Mouse (Mus musculus): ENCODE results near the gene Slc6a13. TPM values are rescaled to one million over a fixed set of nuclear protein-coding genes. Genes with fewer than 3 reads are reported as not detected.

Slc6a13 gene
- 1 to 10 TPM in 1 of 2 experiments, under 1 TPM in 1; 0.59 to 1.8 TPM for total RNA-seq (2021)
- long read RNA-seq, experiment 1 = 0 reads
- long read RNA-seq, experiment 2, partial matches to known transcripts = 0 of 1 reads
- long read RNA-seq, experiment 2, other reads (novel, unspliced or antisense) = 0 of 1 reads

GRCm38 (mm10) chr6:121299954-121300353, at the start of gene Slc6a13:
Gene Slc6a13, plus strand, starts transcription at chr6:121300227.
- DNase-seq = peak; percentile 30 to 44

- DNase-seq = no peak
Observed at GRCm38 (mm10) chr6:121250406-121250805, 49.6 kb upstream of the Slc6a13 start.

DNA sequence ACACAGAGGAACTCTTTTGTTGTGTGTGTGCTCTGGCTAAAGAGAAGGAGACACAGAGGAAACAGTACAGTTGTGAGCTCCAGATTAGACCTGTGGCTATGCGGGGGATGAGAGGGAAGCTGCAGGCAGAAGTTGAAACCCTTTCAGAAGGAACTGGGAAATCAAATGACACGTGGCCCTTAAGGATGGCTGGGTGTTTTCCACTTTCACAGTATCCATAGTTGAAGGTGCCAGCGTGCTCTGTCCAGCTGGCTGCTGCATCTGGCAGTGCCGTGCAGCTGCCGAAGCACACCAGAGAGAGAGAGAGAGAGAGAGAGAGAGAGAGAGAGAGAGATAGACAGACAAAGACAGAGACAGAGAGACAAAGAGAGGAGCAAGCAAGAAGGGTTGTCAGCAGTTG, 48.8 kb upstream of the Slc6a13 start:
- DNase-seq = no peak

DNA sequence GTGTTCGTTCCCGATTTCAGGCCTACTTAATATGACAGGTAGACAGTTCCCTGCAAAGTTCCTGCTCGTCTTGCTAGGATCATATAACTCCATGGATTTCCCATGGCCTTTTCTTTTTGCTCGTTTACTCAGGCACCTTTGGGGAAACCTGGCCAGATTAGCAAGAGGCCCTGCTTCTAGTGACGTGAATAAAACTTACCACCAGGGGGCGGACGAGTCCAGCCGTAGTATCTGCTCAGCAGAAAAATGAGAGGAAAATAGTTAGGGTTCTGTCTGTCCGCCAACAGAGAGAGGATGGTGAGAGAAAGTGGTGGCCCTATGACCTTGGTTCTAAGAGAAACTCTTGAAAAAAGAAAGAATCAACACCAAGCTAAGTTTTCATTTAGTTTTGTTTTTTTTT, 39.5 kb upstream of the Slc6a13 start:
- DNase-seq = peak; percentile 74 to 85

- DNase-seq = no peak
Observed at GRCm38 (mm10) chr6:121261233-121261632, 38.8 kb upstream of the Slc6a13 start.

GRCm38 (mm10) chr6:121262004-121262403, 38.0 kb upstream of the Slc6a13 start:
- no peak for DNase-seq

DNA sequence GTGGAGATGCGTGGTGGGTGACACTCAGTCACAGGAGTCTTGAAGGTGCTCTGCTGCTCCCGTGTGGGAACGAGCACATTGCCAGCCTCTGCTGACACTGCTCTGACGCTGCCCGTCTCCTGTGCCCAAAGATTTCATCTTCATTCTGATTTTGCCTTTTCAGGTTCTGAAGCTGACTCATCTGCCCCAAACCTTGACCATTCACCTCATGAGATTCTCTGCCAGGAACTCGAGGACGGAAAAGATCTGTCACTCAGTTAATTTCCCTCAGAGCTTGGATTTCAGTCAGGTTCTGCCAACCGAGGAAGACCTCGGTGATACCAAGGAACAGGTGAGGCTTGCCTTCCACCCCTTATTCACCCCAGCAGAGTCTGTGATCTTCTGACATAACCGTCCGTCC, 37.5 kb upstream of the Slc6a13 start:
- peak; percentile 38 to 46 for DNase-seq

DNA sequence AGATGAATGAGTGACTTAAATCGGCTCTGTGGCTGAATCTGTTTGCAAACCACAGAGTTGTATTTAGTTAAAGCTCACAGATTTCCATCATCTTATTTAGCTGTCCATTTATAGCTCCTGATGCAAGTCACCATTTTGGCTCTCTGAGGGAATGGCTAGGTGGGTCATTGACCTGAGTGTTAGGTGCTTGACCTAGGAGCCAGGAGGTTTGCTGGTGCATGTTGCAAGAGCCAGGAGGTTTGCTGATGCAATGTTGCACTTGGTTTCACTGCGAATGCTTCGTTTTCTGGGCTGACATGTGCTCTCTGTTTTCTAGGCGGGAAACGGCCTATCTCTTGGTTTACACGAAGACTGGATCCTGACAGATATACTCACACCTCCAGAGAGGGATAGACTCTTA, 29.9 kb upstream of the Slc6a13 start:
- no peak for DNase-seq

DNA sequence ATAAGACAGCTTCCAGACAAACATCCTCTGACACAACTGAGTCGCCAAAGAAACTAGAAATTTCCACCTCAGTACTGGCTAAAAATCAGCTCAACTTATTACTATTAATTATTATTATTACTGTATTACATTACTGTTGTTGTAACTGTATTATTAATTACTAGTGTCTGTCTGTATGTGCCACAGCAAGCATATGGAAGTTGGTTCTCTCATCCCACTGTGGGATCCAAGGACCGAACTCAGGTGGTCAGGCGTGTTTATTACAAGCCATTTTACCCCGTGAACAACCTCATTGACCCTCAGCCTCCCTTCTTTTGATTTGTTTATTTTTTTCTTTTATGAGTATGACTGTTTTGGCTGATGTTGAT, 28.3 kb upstream of the Slc6a13 start:
- no peak for DNase-seq

GRCm38 (mm10) chr6:121272075-121272800, 27.8 kb upstream of the Slc6a13 start:
- DNase-seq = peak; percentile 84 to 86

DNA sequence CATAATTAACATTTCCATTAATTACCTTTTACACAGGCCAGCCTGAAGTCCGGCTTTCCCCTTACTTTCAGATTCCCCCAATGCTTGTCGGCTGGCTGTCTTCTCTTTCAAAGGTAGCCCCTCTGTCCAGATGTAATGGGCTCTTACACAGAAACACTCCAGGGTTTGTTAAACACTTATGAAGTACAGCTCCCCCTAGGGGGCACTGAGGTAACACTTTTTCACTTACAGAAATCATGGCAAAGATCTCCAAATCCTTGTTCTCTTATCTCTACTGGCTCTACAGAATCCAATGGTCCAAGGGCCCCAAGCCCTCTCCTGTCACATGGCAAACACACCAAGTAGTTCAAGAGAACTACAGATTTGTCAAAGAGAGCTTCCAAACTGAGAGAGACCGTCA, 25.7 kb upstream of the Slc6a13 start:
- DNase-seq = peak; percentile 41 to 66

DNA sequence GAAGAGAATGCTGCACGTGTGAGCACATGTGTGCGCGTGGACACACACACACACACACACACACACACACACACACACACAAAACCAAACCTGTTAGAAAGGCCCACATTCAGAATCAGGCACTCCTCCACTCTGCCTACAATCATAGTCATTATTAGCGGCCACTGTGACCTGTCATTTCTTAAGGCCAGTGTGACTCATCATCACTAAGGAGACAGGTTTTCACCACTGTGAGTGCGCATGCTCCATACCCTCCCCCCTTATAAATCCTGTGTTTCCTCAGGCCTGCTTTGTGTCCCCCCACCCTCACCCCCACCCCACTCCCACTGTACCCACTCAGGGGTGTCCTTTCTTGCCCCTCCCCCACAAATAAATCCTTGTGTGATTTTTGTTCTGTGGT, 15.9 kb upstream of the Slc6a13 start:
- DNase-seq = peak; percentile 15 to 36

GRCm38 (mm10) chr6:121299317-121299716, 710 bp upstream of the Slc6a13 start:
- peak; percentile 35 to 45 for DNase-seq

DNA sequence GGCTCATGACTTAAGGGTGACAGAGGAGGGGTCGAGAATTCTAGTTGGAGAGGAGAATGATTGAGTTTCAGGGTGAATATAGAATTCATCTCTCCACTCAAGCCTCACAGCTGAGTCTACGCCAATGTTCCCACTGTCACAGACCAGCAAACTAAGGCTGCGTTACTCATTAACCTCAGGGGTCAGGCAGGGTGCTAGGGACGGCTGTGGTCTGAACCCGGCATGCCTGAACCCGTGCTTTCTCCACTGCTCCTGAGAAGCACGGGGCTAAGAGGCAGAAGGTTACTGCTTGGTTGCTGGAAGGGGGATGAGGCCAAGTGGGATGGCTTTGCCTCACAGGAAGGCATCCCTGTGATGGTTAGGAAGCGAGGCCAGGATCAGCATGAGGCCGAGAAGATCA, 477 bp downstream of the Slc6a13 start:
- no peak for DNase-seq

- DNase-seq = no peak
Observed at GRCm38 (mm10) chr6:121303466-121304220, 3.6 kb downstream of the Slc6a13 start.

DNA sequence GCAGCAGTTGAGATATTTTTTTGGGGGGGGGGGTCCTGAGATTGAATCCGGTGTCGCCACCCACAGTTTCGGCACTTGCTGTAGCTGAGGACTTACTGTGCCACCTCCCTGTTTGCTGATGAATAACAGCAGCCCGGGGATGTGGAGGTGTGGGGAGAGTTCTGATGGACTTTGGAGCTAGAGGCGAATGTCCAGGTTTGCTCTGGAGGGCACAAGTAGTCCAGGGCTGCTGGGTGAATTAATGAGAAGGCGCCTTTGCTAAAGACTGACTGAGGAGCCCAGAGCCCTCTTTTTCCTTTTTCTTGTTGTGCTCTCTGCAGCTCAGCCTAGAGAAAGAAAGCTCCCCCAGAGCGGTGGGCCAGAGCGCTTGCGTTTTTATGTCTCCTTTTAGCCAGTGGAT, 4.6 kb downstream of the Slc6a13 start:
- DNase-seq = no peak

DNA sequence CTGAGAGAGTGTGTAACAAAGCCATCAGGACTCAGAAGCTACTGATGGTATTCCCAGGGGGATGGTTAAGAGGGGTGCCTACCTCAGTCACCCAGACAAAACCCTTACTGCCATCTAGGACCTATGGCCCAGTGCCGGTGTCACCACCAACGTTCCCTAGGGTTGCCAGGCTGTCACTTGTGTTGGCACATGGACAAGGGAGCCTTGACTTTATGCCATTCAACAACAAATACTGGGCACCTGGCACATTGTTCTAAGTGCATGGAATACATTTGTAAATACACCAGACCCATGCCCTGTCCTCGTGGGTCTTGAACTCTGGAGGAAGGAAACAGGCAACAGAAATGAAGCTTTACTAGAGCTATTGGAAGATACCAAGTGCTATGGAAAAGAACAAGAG, 5.5 kb downstream of the Slc6a13 start:
- no peak for DNase-seq

GRCm38 (mm10) chr6:121310984-121311383, 11.0 kb downstream of the Slc6a13 start:
- no peak for DNase-seq

- DNase-seq = peak; percentile 50 to 64
Observed at GRCm38 (mm10) chr6:121319099-121319498, 19.1 kb downstream of the Slc6a13 start.

GRCm38 (mm10) chr6:121322381-121323110, 22.5 kb downstream of the Slc6a13 start:
- DNase-seq = no peak

GRCm38 (mm10) chr6:121325298-121325697, 25.3 kb downstream of the Slc6a13 start:
- no peak for DNase-seq

GRCm38 (mm10) chr6:121325740-121326139, 25.7 kb downstream of the Slc6a13 start:
- no peak for DNase-seq
